Mouse (Mus musculus) kidney, postnatal 14 days (tissue): Measurements from ENCODE around the gene Gm21312.
"Not testable (repeated sequence)": the region's sequence is repeated elsewhere in the genome, so short reads cannot be mapped to it uniquely, and the experiment has no call there.

ENCODE experiments used
- DNase-seq: peaks from one replicate; pipeline ENCODE4 v3.0.0; 2022; ENCODE audit warnings: mixed read lengths

The Gm21312 gene

GRCm38 (mm10) chr10:104176724-104177123 is at the start of gene Gm21312:
TSS of gene Gm21312 (plus strand) at chr10:104177024.
- not testable (repeated sequence) for DNase-seq

GRCm38 (mm10) chr10:104142687-104143086 is 34.1 kb upstream of the Gm21312 start, which contains the start of gene Gm21293:
TSS of gene Gm21293 (plus strand) at chr10:104142987.
- not testable (repeated sequence) for DNase-seq

- not testable (repeated sequence) for DNase-seq
Measured at GRCm38 (mm10) chr10:104151197-104151596, 25.6 kb upstream of the Gm21312 start, which contains the start of gene Gm6763. TSS of gene Gm6763 (plus strand) at chr10:104151497.

GRCm38 (mm10) chr10:104159706-104160105 is 17.1 kb upstream of the Gm21312 start, which contains the start of gene Gm8764:
TSS of gene Gm8764 (plus strand) at chr10:104160006.
- DNase-seq = not testable (repeated sequence)

- DNase-seq = not testable (repeated sequence)
Measured at GRCm38 (mm10) chr10:104168215-104168614, 8.6 kb upstream of the Gm21312 start, which contains the start of gene Gm21304. TSS of gene Gm21304 (plus strand) at chr10:104168515.

- not testable (repeated sequence) for DNase-seq
Measured at GRCm38 (mm10) chr10:104185233-104185632, 8.4 kb downstream of the Gm21312 start, which contains the start of gene Gm20765. TSS of gene Gm20765 (plus strand) at chr10:104185533.

- DNase-seq = not testable (repeated sequence)
Measured at GRCm38 (mm10) chr10:104193742-104194141, 16.9 kb downstream of the Gm21312 start, which contains the start of gene Gm4340. TSS of gene Gm4340 (plus strand) at chr10:104194042.

GRCm38 (mm10) chr10:104209655-104210054 is 32.8 kb downstream of the Gm21312 start:
- DNase-seq = no peak

GRCm38 (mm10) chr10:104210268-104210990 is 33.6 kb downstream of the Gm21312 start:
- no peak for DNase-seq

- DNase-seq = no peak
Measured at GRCm38 (mm10) chr10:104214527-104214926, 37.7 kb downstream of the Gm21312 start.

- DNase-seq = no peak
Measured at GRCm38 (mm10) chr10:104220303-104221021, 43.6 kb downstream of the Gm21312 start.
